ENCODE assay signal across 11 mouse cellular contexts in the genomic region with DNA sequence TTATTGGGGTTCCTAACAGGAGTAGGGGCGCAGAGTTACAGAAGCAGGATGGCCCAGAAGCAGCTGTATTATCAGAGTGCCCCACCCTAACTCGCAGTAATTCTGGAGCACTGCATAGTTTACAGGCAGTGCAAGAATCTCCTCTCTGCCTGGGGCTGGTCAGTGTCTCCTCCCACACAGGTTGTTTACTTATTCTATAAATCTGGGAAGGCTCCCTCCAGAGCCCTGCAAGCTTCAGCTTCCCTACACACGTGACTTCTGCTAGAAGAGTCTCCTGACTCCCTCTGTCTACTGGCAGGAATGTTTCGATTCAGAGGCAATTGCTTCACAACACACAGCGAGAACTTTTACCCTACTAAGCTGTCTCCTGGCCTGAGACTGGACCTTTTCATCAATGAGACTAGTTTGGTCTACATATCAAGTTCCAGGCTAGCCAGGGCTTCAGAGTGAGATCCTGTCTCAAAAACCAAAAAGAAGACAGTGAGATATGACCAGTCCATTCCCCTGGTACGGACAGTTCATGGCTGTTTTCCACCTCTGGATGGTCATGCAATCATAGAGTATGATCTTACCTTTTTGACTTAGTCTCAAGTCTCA. TPM values are rescaled to one million over a fixed set of nuclear protein-coding genes. Genes with fewer than 3 reads are reported as not detected.
A peak's percentile ranks its signal among the peaks of the same experiment; 100 is the strongest.
DNase-seq lines count a peak whose midpoint lies in the region; ATAC-seq lines count a peak whose summit lies in the region.
"Had no signal": no experiment of that assay in that cellular context is flagged by ENCODE, and none has a peak within 500 bp of the region (broad histone marks: within the 10 kb centered on the region; RNA-seq: fewer than 3 reads in every experiment).

No protein-coding gene starts in this region.

- H3K36me3 ChIP-seq in midbrain, embryonic 14.5 days (ENCODE audit: control insufficient read depth, insufficient read depth, low read length): no peaks in the 10 kb centered on the region
- H3K36me3 ChIP-seq in midbrain, embryonic 16.5 days (ENCODE audit: control insufficient read depth, insufficient read depth, low read length): no peaks in the 10 kb centered on the region
- H3K36me3 ChIP-seq in stomach, embryonic 15.5 days: no peaks in the 10 kb centered on the region
- H3K36me3 ChIP-seq in hindbrain, embryonic 13.5 days: no peaks in the 10 kb centered on the region
- H3K36me3 ChIP-seq: heart, embryonic 12.5 days had no signal

- H3K27me3 ChIP-seq in midbrain, embryonic 14.5 days (ENCODE audit: control insufficient read depth, insufficient read depth, low read length): no peaks in the 10 kb centered on the region
- no peaks in the 10 kb centered on the region for H3K27me3 ChIP-seq in midbrain, embryonic 16.5 days (ENCODE audit: control insufficient read depth, insufficient read depth, low read depth, low read length)
- no peaks in the 10 kb centered on the region for H3K27me3 ChIP-seq in stomach, embryonic 15.5 days (replicated peaks)
- no peaks in the 10 kb centered on the region for H3K27me3 ChIP-seq in hindbrain, embryonic 13.5 days

- DNase-seq in midbrain, embryonic 14.5 days: peak; percentile 8
- DNase-seq in fat pad, adult 2 months (ENCODE audit: extremely low read depth, low read depth, low spot score): peak; percentile 39
- peak; percentile 42 for DNase-seq in kidney, postnatal 10 days
- no peak for DNase-seq in left cerebral cortex, postnatal 25 days (ENCODE audit: low spot score in 2 of 2)
- DNase-seq in left cerebral cortex, postnatal 4 days: no peak

- no peak overlapping the region for H3K27ac ChIP-seq in midbrain, embryonic 14.5 days (replicated peaks; ENCODE audit: low read depth, low read length)
- H3K27ac ChIP-seq in midbrain, embryonic 16.5 days (ENCODE audit: low read length): no peak overlapping the region
- H3K27ac ChIP-seq in stomach, embryonic 15.5 days: peak overlapping the region; percentile 71
- H3K27ac ChIP-seq in hindbrain, embryonic 13.5 days: no peak overlapping the region
- H3K27ac ChIP-seq: layer of hippocampus, adult 2 months had no signal

- no peaks in the 10 kb centered on the region for H3K4me1 ChIP-seq in midbrain, embryonic 14.5 days (ENCODE audit: control insufficient read depth, insufficient read depth, low read length)
- H3K4me1 ChIP-seq in midbrain, embryonic 16.5 days (ENCODE audit: control insufficient read depth, insufficient read depth, low read length): no peaks in the 10 kb centered on the region
- H3K4me1 ChIP-seq in stomach, embryonic 15.5 days: peaks cover 16% of the 10 kb centered on the region; the same call in 1 of the 2 replicates
- H3K4me1 ChIP-seq in hindbrain, embryonic 13.5 days (replicated peaks): no peaks in the 10 kb centered on the region

- H3K4me2 ChIP-seq in midbrain, embryonic 14.5 days (ENCODE audit: low read length): no peak overlapping the region
- no peak overlapping the region for H3K4me2 ChIP-seq in midbrain, embryonic 16.5 days (ENCODE audit: low read length)
- H3K4me2 ChIP-seq in stomach, embryonic 15.5 days: no peak overlapping the region
- no peak overlapping the region for H3K4me2 ChIP-seq in hindbrain, embryonic 13.5 days
- H3K4me2 ChIP-seq: heart, embryonic 12.5 days had no signal

- intact Hi-C loops in left cerebral cortex, postnatal 25 days (cut with DNase I): no loop called here
- intact Hi-C loops in left cerebral cortex, postnatal 4 days (cut with DNase I): no loop called here

- no peak for ATAC-seq in midbrain, embryonic 14.5 days (ENCODE audit: low FRiP score, low TSS enrichment)
- ATAC-seq in midbrain, embryonic 16.5 days: no peak
- ATAC-seq in stomach, embryonic 15.5 days (ENCODE audit: insufficient read depth, low FRiP score, low read depth): peak; percentile 87
- no peak for ATAC-seq in hindbrain, embryonic 13.5 days (ENCODE audit: low FRiP score)

- H3K4me3 ChIP-seq in midbrain, embryonic 14.5 days (replicated peaks; ENCODE audit: low read depth, low read length): no peak overlapping the region
- no peak overlapping the region for H3K4me3 ChIP-seq in midbrain, embryonic 16.5 days (ENCODE audit: low read depth, low read length)
- H3K4me3 ChIP-seq in stomach, embryonic 15.5 days (replicated peaks): no peak overlapping the region
- H3K4me3 ChIP-seq in hindbrain, embryonic 13.5 days: no peak overlapping the region
- H3K4me3 ChIP-seq: heart, embryonic 12.5 days; layer of hippocampus, adult 2 months had no signal

- no peak overlapping the region for H3K9ac ChIP-seq in midbrain, embryonic 14.5 days (replicated peaks; ENCODE audit: low read length)
- H3K9ac ChIP-seq in midbrain, embryonic 16.5 days (ENCODE audit: low read depth, low read length): no peak overlapping the region
- H3K9ac ChIP-seq in stomach, embryonic 15.5 days: no peak overlapping the region
- no peak overlapping the region for H3K9ac ChIP-seq in hindbrain, embryonic 13.5 days
- H3K9ac ChIP-seq: heart, embryonic 12.5 days had no signal

- 77% methylated on average over 6 of the region's 6 CpGs for WGBS in midbrain, embryonic 14.5 days
- 82% methylated on average over 6 of the region's 6 CpGs for WGBS in midbrain, embryonic 16.5 days
- WGBS in stomach, embryonic 15.5 days: 24% methylated on average over 6 of the region's 6 CpGs
- 78% methylated on average over 6 of the region's 6 CpGs for WGBS in hindbrain, embryonic 13.5 days

- H3K9me3 ChIP-seq in midbrain, embryonic 14.5 days (ENCODE audit: control insufficient read depth, low read length): no peaks in the 10 kb centered on the region
- no peaks in the 10 kb centered on the region for H3K9me3 ChIP-seq in midbrain, embryonic 16.5 days (replicated peaks; ENCODE audit: control insufficient read depth, low read length, poor library complexity, severe bottlenecking)
- H3K9me3 ChIP-seq in stomach, embryonic 15.5 days: no peaks in the 10 kb centered on the region
- no peaks in the 10 kb centered on the region for H3K9me3 ChIP-seq in hindbrain, embryonic 13.5 days
- H3K9me3 ChIP-seq: heart, embryonic 12.5 days had no signal

RNA-seq across cellular contexts. Expression of gene Rab44, which starts 9.7 kb away (rescaled TPM):
- 0.20 TPM in 1 of 2 replicates, not detected in the other for polyA plus RNA-seq in midbrain, embryonic 14.5 days (2014; fragmentation: Nextera tagmentation; extraction: Ambion mirVana)
- 0.08 and 0.17 TPM in 2 replicates for polyA plus RNA-seq in midbrain, embryonic 16.5 days (2015; fragmentation: Nextera tagmentation; extraction: Ambion mirVana)
- polyA plus RNA-seq in stomach, embryonic 15.5 days (2015; fragmentation: Nextera tagmentation; extraction: Ambion mirVana): 1.5 and 2.3 TPM in 2 replicates
- total RNA-seq in left cerebral cortex, postnatal 25 days (2021): under 1 TPM in 1 of 2 experiments, not detected in 1; 0.14 TPM
- 1 to 10 TPM in 1 of 2 experiments, under 1 TPM in 1; 0.54 to 1.0 TPM for total RNA-seq in left cerebral cortex, postnatal 4 days (2021)
- 0.22 TPM in 1 of 2 replicates, not detected in the other for polyA plus RNA-seq in hindbrain, embryonic 13.5 days (2015; fragmentation: Nextera tagmentation; extraction: Ambion mirVana)
- polyA plus RNA-seq: neural tube, embryonic 14.5 days had no signal

RNA-seq across cellular contexts. Expression of gene Cdkn1a, which starts 32.9 kb away (rescaled TPM):
- 80.8 and 109 TPM in 2 replicates for polyA plus RNA-seq in midbrain, embryonic 14.5 days (2014; fragmentation: Nextera tagmentation; extraction: Ambion mirVana)
- polyA plus RNA-seq in midbrain, embryonic 16.5 days (2015; fragmentation: Nextera tagmentation; extraction: Ambion mirVana): 115 and 148 TPM in 2 replicates
- 89.7 and 102 TPM in 2 replicates for polyA plus RNA-seq in stomach, embryonic 15.5 days (2015; fragmentation: Nextera tagmentation; extraction: Ambion mirVana)
- 10 to 100 TPM; 36.0 to 54.2 TPM for total RNA-seq in left cerebral cortex, postnatal 25 days (2021)
- total RNA-seq in left cerebral cortex, postnatal 4 days (2021): 10 to 100 TPM; 29.6 to 34.4 TPM
- 56.5 and 56.9 TPM in 2 replicates for polyA plus RNA-seq in hindbrain, embryonic 13.5 days (2015; fragmentation: Nextera tagmentation; extraction: Ambion mirVana)

Comparison
In these comparisons a context has a peak if more than half of its experiments do, and no peak if none do; other contexts are left out.
1. DNase-seq: peak in midbrain, embryonic 14.5 days (single experiment), fat pad, adult 2 months (single experiment) and kidney, postnatal 10 days (single experiment); none in left cerebral cortex, postnatal 25 days (0 of 2) and left cerebral cortex, postnatal 4 days (single experiment).